Mouse (Mus musculus) monocyte, adult 5-6 weeks (primary cell): ENCODE results near the gene Uchl1. TPM values are rescaled to one million over a fixed set of nuclear protein-coding genes. Genes with fewer than 3 reads are reported as not detected.

Source experiments
- total RNA-seq: library from RNA; stranded (forward); fragments of 200-1000, 200-491, 200-594 nt; gene quantifications from 3 replicates; pipeline ENCODE4 v1.2.3, GENCODE M21; 2017

Uchl1 gene
- total RNA-seq, 1 experiment from 2014 or later = not detected

Other genes starting within 250 kb of the Uchl1 start
- 0.29 TPM in 1 of 3 replicates, not detected in the others for gene Apbb2, start 57.3 kb upstream of the Uchl1 start, total RNA-seq
- not detected in 3 replicates for gene Limch1, start 69.7 kb downstream of the Uchl1 start, total RNA-seq